Mouse (Mus musculus) brain, embryonic 14.5 days (tissue): ENCODE data around the gene Tff1.

ENCODE experiments used
- CTCF ChIP-seq: fragments of 200-500 bp; IDR thresholded peaks from 2 replicates; pipeline ENCODE4 v1.5.1; 2012; ENCODE audit warnings: inconsistent platforms, mild to moderate bottlenecking, moderate library complexity, borderline replicate concordance; ENCODE audit not compliant: insufficient read depth, insufficient read length; ENCODE audit errors: extremely low read depth
- POLR2A ChIP-seq: fragments of 200-500 bp; IDR thresholded peaks from 2 replicates; pipeline ENCODE4 v1.6.1; 2012; ENCODE audit warnings: mild to moderate bottlenecking, inconsistent platforms, borderline replicate concordance; ENCODE audit not compliant: poor library complexity, insufficient read depth, insufficient read length, severe bottlenecking; ENCODE audit errors: extremely low read depth

DNA sequence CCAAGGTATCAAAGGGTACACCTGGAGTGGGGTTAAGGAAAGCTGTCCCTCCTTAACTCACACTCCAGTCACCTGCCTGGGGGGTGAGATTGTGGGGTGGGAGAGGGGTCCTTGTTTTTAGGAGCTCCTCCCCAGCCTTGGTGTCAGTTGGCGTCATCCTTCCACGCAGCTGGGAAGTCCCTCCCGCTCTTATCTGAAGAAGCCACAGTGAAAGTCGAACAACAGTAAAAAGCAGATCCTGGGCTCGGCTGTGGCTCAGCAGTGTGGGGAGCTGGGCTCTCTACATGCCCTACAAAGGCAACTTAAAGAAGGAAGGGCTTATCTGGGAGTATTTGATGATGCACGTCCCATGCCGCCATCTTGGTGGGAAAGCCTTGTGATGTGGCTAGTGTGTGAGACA lies 45.2 kb upstream of the Tff1 start:
- no peak for TF ChIP-seq CTCF
- no peak for TF ChIP-seq POLR2A
